Mouse (Mus musculus) spleen, adult 2 months (tissue): ENCODE measurements around the gene Cyp4f14.

Experiments used
- CTCF ChIP-seq: fragments of 200-500 bp; IDR thresholded peaks from 2 replicates; pipeline ENCODE4 v1.5.1; 2011; ENCODE audit warnings: mild to moderate bottlenecking, inconsistent platforms; ENCODE audit not compliant: insufficient read depth, insufficient read length, insufficient replicate concordance; ENCODE audit errors: extremely low read depth
- POLR2A ChIP-seq: fragments of 200-500 bp; IDR thresholded peaks from 2 replicates; pipeline ENCODE4 v1.6.1; 2011; ENCODE audit warnings: low read depth, low read length, inconsistent platforms

- TF ChIP-seq POLR2A: no peak
- TF ChIP-seq CTCF: no peak
Observed at GRCm38 (mm10) chr17:32904414-32904813, 12.7 kb downstream of the Cyp4f14 start.
